Mouse (Mus musculus) left cerebral cortex, adult 18-20 months (tissue): ENCODE measurements around the gene Mroh2a. TPM values are rescaled to one million over a fixed set of nuclear protein-coding genes. Genes with fewer than 3 reads are reported as not detected.

Experiments
- DNase-seq, 2 experiments: peaks; one replicate each; pipeline ENCODE4 v3.0.0; 2021 to 2022; ENCODE audit warnings: low spot score in 2 of 2, mixed read lengths in 1 of 2
- total RNA-seq, 2 experiments: library from RNA; stranded (reverse); gene quantifications; 2 replicates each; pipeline ENCODE4 v1.2.3; 2021

Mroh2a gene
- total RNA-seq, 2 experiments from 2014 or later = 0.58 TPM; not detected in 1

- peak in 1 of 2 experiments; percentile 7 for DNase-seq
Measured at GRCm38 (mm10) chr1:88275698-88276523, 49.1 kb downstream of the Mroh2a start.

- no peak for DNase-seq
Measured at GRCm38 (mm10) chr1:88276524-88277097, 49.8 kb downstream of the Mroh2a start.

GRCm38 (mm10) chr1:88277098-88277817 is 50.5 kb downstream of the Mroh2a start, which contains the start of the genes Hjurp and Trpm8:
Gene Hjurp, minus strand, starts transcription at chr1:88277633.
Gene Trpm8, plus strand, starts transcription at chr1:88277661.
- DNase-seq = peak; percentile 100

- peak in 1 of 2 experiments; percentile 12 for DNase-seq
Measured at GRCm38 (mm10) chr1:88277818-88278511, 51.2 kb downstream of the Mroh2a start.

GRCm38 (mm10) chr1:88279111-88280005 is 52.6 kb downstream of the Mroh2a start:
- DNase-seq = peak in 1 of 2 experiments; percentile 2

GRCm38 (mm10) chr1:88280006-88280690 is 53.4 kb downstream of the Mroh2a start:
- peak in 1 of 2 experiments; percentile 5 for DNase-seq

GRCm38 (mm10) chr1:88282301-88282700 is 55.5 kb downstream of the Mroh2a start:
- DNase-seq = no peak

- no peak for DNase-seq
Measured at GRCm38 (mm10) chr1:88283376-88284227, 56.8 kb downstream of the Mroh2a start.

GRCm38 (mm10) chr1:88284228-88284945 is 57.6 kb downstream of the Mroh2a start:
- no peak for DNase-seq

- DNase-seq = no peak
Measured at GRCm38 (mm10) chr1:88284946-88285320, 58.1 kb downstream of the Mroh2a start.

- no peak for DNase-seq
Measured at GRCm38 (mm10) chr1:88285652-88286051, 58.9 kb downstream of the Mroh2a start.

- DNase-seq = no peak
Measured at GRCm38 (mm10) chr1:88286136-88286845, 59.5 kb downstream of the Mroh2a start.

GRCm38 (mm10) chr1:88286887-88287696 is 60.3 kb downstream of the Mroh2a start:
- no peak for DNase-seq

GRCm38 (mm10) chr1:88287697-88287980 is 60.9 kb downstream of the Mroh2a start:
- DNase-seq = no peak

- no peak for DNase-seq
Measured at GRCm38 (mm10) chr1:88288056-88288788, 61.4 kb downstream of the Mroh2a start.

GRCm38 (mm10) chr1:88288789-88289127 is 62.0 kb downstream of the Mroh2a start:
- DNase-seq = no peak
